Mouse (Mus musculus) heart, adult 8-10 months (tissue): ENCODE measurements around the gene Rnft2. TPM values are rescaled to one million over a fixed set of nuclear protein-coding genes. Genes with fewer than 3 reads are reported as not detected.

Experiments
- total RNA-seq, 4 experiments: library from RNA; stranded (reverse); gene quantifications; 2 replicates each; pipeline ENCODE4 v1.2.4; 2022

Gene Rnft2
- total RNA-seq, 4 experiments from 2014 or later, result 1.8 to 2.3 (median 2.0) TPM

Other genes starting within 250 kb of the Rnft2 start
- 100 to 1,000 TPM; 204 to 264 (median 228) TPM for gene Tesc, start 217.4 kb downstream of the Rnft2 start, total RNA-seq
- gene Fbxw8, start 89.7 kb downstream of the Rnft2 start, total RNA-seq, result 10 to 100 TPM; 34.9 to 37.7 (median 36.6) TPM
- under 1 TPM; 0.23 to 0.46 (median 0.36) TPM for gene Hrk, start 80.5 kb downstream of the Rnft2 start, total RNA-seq
- gene 2410131K14Rik, start 111 bp upstream of the Rnft2 start, total RNA-seq, result 10 to 100 TPM in 1 of 4 experiments, 1 to 10 TPM in 3; 9.2 to 11.5 (median 9.7) TPM